In the genomic region with DNA sequence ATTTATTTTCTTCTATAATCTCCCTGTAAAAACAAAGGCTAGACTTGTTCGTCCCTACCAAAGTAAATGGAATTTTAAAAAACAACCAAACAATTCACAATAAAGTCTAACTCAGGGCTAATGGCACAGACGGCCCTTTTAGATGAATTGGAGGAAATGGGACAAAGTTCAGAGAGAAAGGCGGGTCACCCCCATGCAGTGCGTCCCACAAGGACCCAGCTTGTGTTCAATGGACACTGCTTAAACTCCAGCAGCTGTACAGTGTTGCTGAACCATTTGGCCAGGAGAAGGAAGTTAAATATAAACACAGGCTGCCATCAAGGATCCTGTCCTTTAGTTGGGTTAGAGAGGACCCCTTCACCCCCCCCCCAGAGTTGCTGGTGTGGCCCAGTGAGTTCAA, we compare ENCODE assay signal across 11 mouse cellular contexts. TPM values are rescaled to one million over a fixed set of nuclear protein-coding genes. Genes with fewer than 3 reads are reported as not detected.
DNase-seq lines count a peak whose midpoint lies in the region; ATAC-seq and TF ChIP-seq lines count a peak whose summit lies in the region.
"Had no signal": no experiment of that assay in that cellular context is flagged by ENCODE, and none has a peak within 500 bp of the region (broad histone marks: within the 10 kb centered on the region; RNA-seq: fewer than 3 reads in every experiment).

No protein-coding gene starts in this region.

- no peak for TF ChIP-seq CTCF in layer of hippocampus, adult 2 months (conservative IDR thresholded peaks at IDR 0.05)

- H3K4me2 ChIP-seq in heart, embryonic 11.5 days: no peak overlapping the region
- H3K4me2 ChIP-seq: liver, embryonic 13.5 days had no signal

- no peaks in the 10 kb centered on the region for H3K36me3 ChIP-seq in heart, embryonic 11.5 days (ENCODE audit: control insufficient read depth, insufficient read depth, low read length)
- H3K36me3 ChIP-seq: liver, embryonic 13.5 days; midbrain, embryonic 12.5 days had no signal

- H3K9me3 ChIP-seq in heart, embryonic 11.5 days (replicated peaks; ENCODE audit: control insufficient read depth, low read length): no peaks in the 10 kb centered on the region
- H3K9me3 ChIP-seq: liver, embryonic 13.5 days; midbrain, embryonic 12.5 days had no signal

- no peak overlapping the region for H3K4me3 ChIP-seq in heart, embryonic 11.5 days (ENCODE audit: low read depth, low read length)
- H3K4me3 ChIP-seq in layer of hippocampus, adult 2 months: no peak overlapping the region
- H3K4me3 ChIP-seq: liver, embryonic 13.5 days; midbrain, embryonic 12.5 days had no signal

- H3K9ac ChIP-seq in heart, embryonic 11.5 days (ENCODE audit: low read depth, low read length): no peak overlapping the region
- H3K9ac ChIP-seq: liver, embryonic 13.5 days; midbrain, embryonic 12.5 days had no signal

- peaks cover 22% of the 10 kb centered on the region for H3K4me1 ChIP-seq in heart, embryonic 11.5 days (ENCODE audit: control insufficient read depth, insufficient read depth, low read length)
- H3K4me1 ChIP-seq: liver, embryonic 13.5 days had no signal

- no peaks in the 10 kb centered on the region for H3K27me3 ChIP-seq in heart, embryonic 11.5 days (ENCODE audit: control insufficient read depth, insufficient read depth, low read length)
- H3K27me3 ChIP-seq: liver, embryonic 13.5 days; midbrain, embryonic 12.5 days had no signal

- DNase-seq in heart, adult 11 months: peak; percentile 94
- no peak for DNase-seq in layer of hippocampus, adult 2 months (ENCODE audit: low spot score in 2 of 2)
- no peak for DNase-seq in layer of hippocampus, adult 8-10 months (ENCODE audit: low spot score in 2 of 2)
- DNase-seq in brain, adult 2 months (ENCODE audit: low read depth, low spot score): peak; percentile 67
- DNase-seq in heart, postnatal 10 days: peak; percentile 36 to 38
- DNase-seq in ovary, postnatal 10 days (ENCODE audit: low spot score): no peak
- no peak for DNase-seq in thymus, postnatal 4 days
- DNase-seq: liver, embryonic 13.5 days had no signal

- intact Hi-C loops in heart, postnatal 10 days (cut with DNase I): no loop called here

- no peak for ATAC-seq in heart, embryonic 11.5 days (replicated peaks; ENCODE audit: insufficient number of reproducible peaks, low FRiP score, low TSS enrichment)

- 55% methylated on average over 4 of the region's 4 CpGs for WGBS in heart, embryonic 11.5 days (ENCODE audit: insufficient replicate concordance)

- no peak overlapping the region for H3K27ac ChIP-seq in heart, embryonic 11.5 days (ENCODE audit: low read depth, low read length)
- H3K27ac ChIP-seq in layer of hippocampus, adult 2 months: peak overlapping the region; percentile 88
- H3K27ac ChIP-seq: liver, embryonic 13.5 days had no signal

RNA-seq across cellular contexts. Expression of gene Efr3b, which starts 30.9 kb away (rescaled TPM):
- polyA plus RNA-seq in heart, embryonic 11.5 days (2014; fragmentation: Nextera tagmentation; extraction: Ambion mirVana): 6.4 and 10.5 TPM in 2 replicates
- 100 to 1,000 TPM in 1 of 2 experiments, 10 to 100 TPM in 1; 91.8 to 104 TPM for total RNA-seq in layer of hippocampus, adult 2 months (2021)
- 100 to 1,000 TPM; 109 to 118 (median 115) TPM for total RNA-seq in layer of hippocampus, adult 8-10 months (2022)
- total RNA-seq in heart, postnatal 10 days (2021): 10 to 100 TPM in 1 of 2 experiments, 1 to 10 TPM in 1; 9.8 to 15.8 TPM

RNA-seq across cellular contexts. Expression of gene Pomc, which starts 53.0 kb away (rescaled TPM):
- polyA plus RNA-seq in heart, embryonic 11.5 days (2014; fragmentation: Nextera tagmentation; extraction: Ambion mirVana): 2.6 and 2.9 TPM in 2 replicates
- 1 to 10 TPM; 1.7 to 3.1 TPM for total RNA-seq in layer of hippocampus, adult 2 months (2021)
- total RNA-seq in layer of hippocampus, adult 8-10 months (2022): 1 to 10 TPM; 2.0 to 3.0 (median 2.8) TPM
- under 1 TPM in 1 of 2 experiments, not detected in 1; 0.72 TPM for total RNA-seq in heart, postnatal 10 days (2021)
- total RNA-seq: hematopoietic stem cell, adult 5-6 weeks had no signal

Comparison
In these comparisons a context has a peak if more than half of its experiments do, and no peak if none do; other contexts are left out.
1. DNase-seq: peak in heart, adult 11 months (single experiment), brain, adult 2 months (single experiment) and heart, postnatal 10 days (2 of 2); none in layer of hippocampus, adult 2 months (0 of 2), layer of hippocampus, adult 8-10 months (0 of 2), ovary, postnatal 10 days (single experiment) and thymus, postnatal 4 days (single experiment).
2. RNA of gene Efr3b, which starts 30.9 kb away (total RNA-seq): 109 to 118 TPM in layer of hippocampus, adult 8-10 months and 91.8 to 104 TPM in layer of hippocampus, adult 2 months; 9.8 to 15.8 TPM in heart, postnatal 10 days; every median in the first group is over 4 times any median in the second.